Mouse (Mus musculus) MEL (cell line): Measurements from ENCODE around the gene Alg9. TPM values are rescaled to one million over a fixed set of nuclear protein-coding genes. Genes with fewer than 3 reads are reported as not detected.

ENCODE experiments used
- DNase-seq: peaks from one replicate; pipeline ENCODE4 v3.0.0; 2011; ENCODE audit warnings: low read depth, low spot score
- H3K27ac ChIP-seq: 2 replicates; pipeline ENCODE4 v1.5.1; 2012; ENCODE audit warnings: low read depth, mild to moderate bottlenecking, control low read depth, low read length, moderate library complexity; ENCODE audit not compliant: control insufficient read depth
- H3K27me3 ChIP-seq, 2 experiments: fragments of 150-350 bp in 1 of 2; sonication (generic) in 1 of 2; 2 replicates each; pipeline ENCODE4 v1.6.1; 2012; ENCODE audit warnings: low read length in 2 of 2, mild to moderate bottlenecking in 2 of 2, improper control_type of control experiment in 1 of 2, moderate library complexity in 1 of 2; ENCODE audit not compliant: insufficient read depth in 2 of 2, control insufficient read depth in 1 of 2
- H3K36me3 ChIP-seq, 2 experiments: 2 replicates each; pipeline ENCODE4 v1.6.1; 2012 to 2014; ENCODE audit warnings: low read length in 2 of 2, improper control_type of control experiment in 1 of 2, inconsistent platforms in 1 of 2, mild to moderate bottlenecking in 1 of 2; ENCODE audit not compliant: insufficient read depth in 2 of 2, control insufficient read depth in 1 of 2
- H3K4me1 ChIP-seq, 2 experiments: fragments of 150-350 bp in 1 of 2; sonication (generic) in 1 of 2; 2 replicates each; pipeline ENCODE4 v1.6.1; 2012; ENCODE audit warnings: low read length in 2 of 2, improper control_type of control experiment in 1 of 2, mild to moderate bottlenecking in 1 of 2; ENCODE audit not compliant: insufficient read depth in 2 of 2, control insufficient read depth in 1 of 2
- H3K4me3 ChIP-seq, 2 experiments: fragments of 150-350 bp in 1 of 2; sonication (generic) in 1 of 2; 2 replicates each; pipeline ENCODE4 v1.5.1; 2012; ENCODE audit warnings: low read depth in 2 of 2, low read length in 2 of 2, mild to moderate bottlenecking in 2 of 2, moderate library complexity in 2 of 2, control low read depth in 1 of 2, improper control_type of control experiment in 1 of 2; ENCODE audit not compliant: control insufficient read depth in 1 of 2, insufficient read depth in 1 of 2
- H3K79me2 ChIP-seq: 2 replicates; pipeline ENCODE4 v1.6.1; 2012; ENCODE audit warnings: mild to moderate bottlenecking, low read length, moderate library complexity; ENCODE audit not compliant: control insufficient read depth, poor library complexity, insufficient read depth
- H3K9ac ChIP-seq: 2 replicates; pipeline ENCODE4 v1.6.1; 2012; ENCODE audit warnings: low read depth, mild to moderate bottlenecking, control low read depth, low read length, moderate library complexity; ENCODE audit not compliant: control insufficient read depth, poor library complexity, severe bottlenecking
- H3K9me3 ChIP-seq: fragments of 150-350 bp; sonication (generic); replicated peaks from 2 replicates; pipeline ENCODE4 v1.6.1; 2012; ENCODE audit warnings: mild to moderate bottlenecking, low read length, improper control_type of control experiment, moderate library complexity; ENCODE audit not compliant: insufficient read depth
- CHD1 ChIP-seq: IDR thresholded peaks from 2 replicates; pipeline ENCODE4 v1.6.1; 2012; ENCODE audit warnings: low read depth, mild to moderate bottlenecking, inconsistent platforms, low read length, improper control_type of control experiment
- CTCF ChIP-seq, 3 experiments: IDR thresholded peaks in 2 of 3; conservative IDR thresholded peaks in 1 of 3; 2 replicates each; pipeline ENCODE4 v1.5.1; 2011 to 2012; ENCODE audit warnings: low read length in 3 of 3, low read depth in 2 of 3, mild to moderate bottlenecking in 2 of 3, improper control_type of control experiment in 1 of 3, inconsistent platforms in 1 of 3, mixed read lengths in 1 of 3, moderate library complexity in 1 of 3; ENCODE audit not compliant: control insufficient read depth in 1 of 3, insufficient read depth in 1 of 3, poor library complexity in 1 of 3, severe bottlenecking in 1 of 3
- ETS1 ChIP-seq: IDR thresholded peaks from 2 replicates; pipeline ENCODE4 v1.6.1; 2012; ENCODE audit warnings: low read depth, mild to moderate bottlenecking, inconsistent platforms, low read length, improper control_type of control experiment, moderate library complexity
- GABPA ChIP-seq: IDR thresholded peaks from 2 replicates; pipeline ENCODE4 v1.6.1; 2012; ENCODE audit warnings: low read depth, mild to moderate bottlenecking, inconsistent platforms, low read length, improper control_type of control experiment, moderate library complexity
- GATA1 ChIP-seq: IDR thresholded peaks from 2 replicates; pipeline ENCODE4 v1.6.1; 2011; ENCODE audit warnings: low read depth, low read length, improper control_type of control experiment
- MAZ ChIP-seq: IDR thresholded peaks from 2 replicates; pipeline ENCODE4 v1.6.1; 2012; ENCODE audit warnings: low read depth, mild to moderate bottlenecking, inconsistent platforms, low read length, improper control_type of control experiment
- MEF2A ChIP-seq: IDR thresholded peaks from 2 replicates; pipeline ENCODE4 v1.6.1; 2014; ENCODE audit warnings: low read depth, mild to moderate bottlenecking, inconsistent platforms, low read length, improper control_type of control experiment; ENCODE audit not compliant: poor library complexity, insufficient replicate concordance, severe bottlenecking; ENCODE audit errors: extremely low read depth
- MYB ChIP-seq: IDR thresholded peaks from 2 replicates; pipeline ENCODE4 v1.6.1; 2011; ENCODE audit warnings: mild to moderate bottlenecking, low read depth, low read length, improper control_type of control experiment
- MYC ChIP-seq: IDR thresholded peaks from 2 replicates; pipeline ENCODE4 v1.6.1; 2011; ENCODE audit warnings: low read depth, mild to moderate bottlenecking, low read length, improper control_type of control experiment, moderate library complexity
- NELFE ChIP-seq: IDR thresholded peaks from 2 replicates; pipeline ENCODE4 v1.6.1; 2011; ENCODE audit warnings: low read depth, low read length, improper control_type of control experiment
- NRF1 ChIP-seq: IDR thresholded peaks from 2 replicates; pipeline ENCODE4 v1.6.1; 2014; ENCODE audit warnings: low read depth, mild to moderate bottlenecking, inconsistent platforms, low read length, improper control_type of control experiment, moderate library complexity; ENCODE audit not compliant: poor library complexity, insufficient read depth, severe bottlenecking
- POLR2AphosphoS2 ChIP-seq: IDR thresholded peaks from 2 replicates; pipeline ENCODE4 v1.6.1; 2011; ENCODE audit warnings: low read length, improper control_type of control experiment
- RAD21 ChIP-seq: IDR thresholded peaks from 2 replicates; pipeline ENCODE4 v1.6.1; 2011; ENCODE audit warnings: mild to moderate bottlenecking, low read depth, low read length, improper control_type of control experiment
- RCOR1 ChIP-seq: IDR thresholded peaks from 2 replicates; pipeline ENCODE4 v1.6.1; 2012; ENCODE audit warnings: low read depth, mild to moderate bottlenecking, inconsistent platforms, low read length, improper control_type of control experiment
- SMC3 ChIP-seq: IDR thresholded peaks from 2 replicates; pipeline ENCODE4 v1.6.1; 2011; ENCODE audit warnings: low read depth, low read length, improper control_type of control experiment
- UBTF ChIP-seq: IDR thresholded peaks from 2 replicates; pipeline ENCODE4 v1.6.1; 2012; ENCODE audit warnings: low read depth, mild to moderate bottlenecking, inconsistent platforms, low read length, improper control_type of control experiment, moderate library complexity, borderline replicate concordance; ENCODE audit not compliant: insufficient read depth
- ZNF384 ChIP-seq: IDR thresholded peaks from 2 replicates; pipeline ENCODE4 v1.6.1; 2012; ENCODE audit warnings: low read depth, mild to moderate bottlenecking, inconsistent platforms, low read length, improper control_type of control experiment
- polyA plus RNA-seq, 2 experiments: library from polyadenylated mRNA; stranded (reverse) in 1 of 2; unstranded in 1 of 2; fragments of >175 nt in 1 of 2; fragments of >200 nt in 1 of 2; gene quantifications; 2 replicates each; pipeline versions ENCODE4 v1.2.1 to v1.2.4; 2012; ENCODE audit warnings: low replicate concordance in 2 of 2, low read depth in 1 of 2; ENCODE audit not compliant: insufficient read length in 2 of 2, insufficient read depth in 1 of 2, missing spikeins in 1 of 2
- total RNA-seq: library from RNA; depleted of rRNA; stranded (reverse); fragments of 300-350 nt; gene quantifications from 2 replicates; pipeline ENCODE4 v1.2.3, GENCODE M21; 2012

Gene Alg9
- total and polyA plus RNA-seq, 3 experiments, result 23.3 to 46.7 TPM; not detected in 1

DNA sequence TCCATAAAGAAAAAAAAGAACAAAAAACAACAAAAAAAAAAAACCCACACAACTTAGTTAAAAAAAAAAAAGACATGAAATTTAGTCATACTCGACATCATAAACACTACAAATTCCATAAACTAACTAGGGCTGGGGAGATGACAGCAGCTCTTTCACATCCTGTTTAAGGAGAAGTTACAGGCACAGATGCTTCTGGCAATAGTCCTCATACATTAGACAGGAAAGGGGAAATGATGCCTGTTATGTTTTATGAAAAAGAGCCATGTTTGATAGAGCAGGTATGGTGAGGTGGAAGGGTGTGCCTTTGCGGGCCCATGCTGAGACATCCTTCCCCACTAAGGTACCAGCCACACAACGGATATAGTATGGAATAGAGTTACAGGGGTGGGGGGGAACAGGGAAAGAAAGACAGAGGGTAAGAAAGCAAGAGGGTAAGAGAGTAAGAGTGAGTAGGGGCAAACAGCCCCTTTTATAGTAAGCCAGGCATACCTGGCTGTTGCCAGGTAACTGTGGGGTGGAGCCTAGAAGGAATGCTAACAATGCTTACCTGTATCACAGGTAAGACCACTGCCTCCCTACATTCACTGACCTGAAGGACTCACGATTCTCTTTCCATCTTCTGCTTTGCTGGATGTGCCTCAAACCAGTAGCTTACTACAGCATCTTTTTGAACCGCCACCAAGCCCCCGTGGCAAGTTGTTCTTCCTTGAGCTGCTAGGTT, 13.1 kb upstream of the Alg9 start:
- Histone ChIP-seq H3K4me1 (no peaks in the 10 kb centered on the region), H3K9me3 (no peaks in the 10 kb centered on the region), H3K4me3 (no peak overlapping the region), H3K27ac (no peak overlapping the region), H3K9ac (no peak overlapping the region), H3K27me3 (peaks cover 1 to 3% of the 10 kb centered on the region in 2 experiments; a peak in 3 of 4 replicates), H3K36me3 (no peaks in the 10 kb centered on the region), H3K79me2 (no peaks in the 10 kb centered on the region)
- no peak for DNase-seq
- no peak for TF ChIP-seq RCOR1
- no peak for TF ChIP-seq GATA1
- TF ChIP-seq UBTF, result no peak
- no peak for TF ChIP-seq CTCF (IDR thresholded peaks at IDR 0.05 in 2 of 3, conservative IDR thresholded peaks at IDR 0.05 in 1 of 3; ENCODE audit: control insufficient read depth in 1 of 3, insufficient read depth in 1 of 3, low read depth in 2 of 3, low read length in 3 of 3, poor library complexity in 1 of 3, severe bottlenecking in 1 of 3)
- no peak for TF ChIP-seq POLR2AphosphoS2
- TF ChIP-seq RAD21, result no peak
- no peak for TF ChIP-seq MYB
- no peak for TF ChIP-seq MYC
- TF ChIP-seq ZNF384, result no peak
- TF ChIP-seq GABPA, result no peak
- no peak for TF ChIP-seq ETS1
- no peak for TF ChIP-seq MAZ
- no peak for TF ChIP-seq NELFE
- no peak for TF ChIP-seq MEF2A
- no peak for TF ChIP-seq CHD1
- TF ChIP-seq NRF1, result no peak

DNA sequence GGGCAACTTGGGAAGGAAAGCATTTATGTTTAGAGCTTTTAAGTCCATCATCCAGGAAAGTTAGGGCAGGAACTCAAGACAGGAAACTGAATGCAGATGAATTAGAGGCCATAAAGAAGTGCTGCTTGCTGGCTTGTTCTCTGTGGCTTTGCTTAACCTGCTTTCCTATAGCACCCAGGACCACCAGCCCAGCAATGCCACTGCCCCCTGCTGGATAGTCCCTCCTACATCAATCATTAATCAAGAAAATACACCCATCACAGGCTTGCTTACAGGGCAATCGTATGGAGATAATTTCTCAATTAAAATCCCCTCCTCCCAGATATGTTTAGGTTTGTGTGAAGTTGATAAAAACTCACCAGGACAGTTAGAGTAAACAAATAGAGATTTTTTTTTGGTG, 11.5 kb upstream of the Alg9 start:
- H3K9ac ChIP-seq, result no peak overlapping the region
- peak; percentile 18 to 49 (median 43); a peak in 5 of 6 replicates for TF ChIP-seq CTCF (IDR thresholded peaks at IDR 0.05 in 2 of 3, conservative IDR thresholded peaks at IDR 0.05 in 1 of 3; ENCODE audit: control insufficient read depth in 1 of 3, insufficient read depth in 1 of 3, low read depth in 2 of 3, low read length in 3 of 3, poor library complexity in 1 of 3, severe bottlenecking in 1 of 3)
- TF ChIP-seq UBTF, result no peak
- TF ChIP-seq SMC3, result peak; percentile 29
- DNase-seq, result peak; percentile 42
- H3K79me2 ChIP-seq, result peaks cover 3% of the 10 kb centered on the region; the same call in 1 of the 2 replicates
- no peaks in the 10 kb centered on the region for H3K9me3 ChIP-seq
- no peak overlapping the region for H3K4me3 ChIP-seq
- H3K27me3 ChIP-seq, result peaks cover 0 to 3% of the 10 kb centered on the region in 2 experiments; a peak in 3 of 4 replicates
- H3K4me1 ChIP-seq, result 0 out of 4 replicates have a peak, but pooled peaks cover 0 to 2% of the 10 kb centered on the region in 2 experiments
- H3K27ac ChIP-seq, result no peak overlapping the region
- peaks cover 0 to 5% of the 10 kb centered on the region in 2 experiments; a peak in 2 of 4 replicates for H3K36me3 ChIP-seq
